Mouse (Mus musculus): ENCODE data around the gene Lcmt2.

- TF ChIP-seq CTCF (IDR thresholded peaks at IDR 0.05; ENCODE audit: extremely low read depth, insufficient read depth, insufficient read length, insufficient replicate concordance) = no peak
- no peak for TF ChIP-seq POLR2A (IDR thresholded peaks at IDR 0.05; ENCODE audit: low read depth, low read length)
These were observed 11.4 kb downstream of the Lcmt2 start for GRCm38 (mm10) chr2:121128865-121129620.
